Mouse (Mus musculus) liver, embryonic 12.5 days (tissue): Measurements from ENCODE around the gene Cdx2. TPM values are rescaled to one million over a fixed set of nuclear protein-coding genes. Genes with fewer than 3 reads are reported as not detected.
A peak's percentile ranks its signal among the peaks of the same experiment; 100 is the strongest.

Experiments
- ATAC-seq: fragments of 200-750 bp; cut with Nextera tagmentation; 2 replicates; pipeline ENCODE4 v1.8.0; 2017; ENCODE audit warnings: moderate number of reproducible peaks, mild to moderate bottlenecking, moderate library complexity
- H3K27ac ChIP-seq: fragments of 300-500 bp; sonication (generic); 2 replicates; pipeline ENCODE4 v1.5.1; 2016; ENCODE audit warnings: mild to moderate bottlenecking
- H3K27me3 ChIP-seq: fragments of 300-500 bp; sonication (generic); replicated peaks from 2 replicates; pipeline ENCODE4 v1.6.1; 2016; ENCODE audit warnings: mild to moderate bottlenecking, moderate library complexity
- H3K36me3 ChIP-seq: fragments of 300-500 bp; sonication (generic); 2 replicates; pipeline ENCODE4 v1.6.1; 2016; ENCODE audit warnings: mild to moderate bottlenecking, moderate library complexity
- H3K4me1 ChIP-seq: fragments of 300-500 bp; sonication (generic); 2 replicates; pipeline ENCODE4 v1.6.1; 2016
- H3K4me2 ChIP-seq: fragments of 300-500 bp; sonication (generic); 2 replicates; pipeline ENCODE4 v1.6.1; 2016; ENCODE audit warnings: mild to moderate bottlenecking, moderate library complexity
- H3K4me3 ChIP-seq: fragments of 300-500 bp; sonication (generic); 2 replicates; pipeline ENCODE4 v1.5.1; 2016; ENCODE audit warnings: mild to moderate bottlenecking, moderate library complexity
- H3K9ac ChIP-seq: fragments of 300-500 bp; sonication (generic); 2 replicates; pipeline ENCODE4 v1.6.1; 2016; ENCODE audit warnings: mild to moderate bottlenecking, moderate library complexity
- H3K9me3 ChIP-seq: fragments of 300-500 bp; sonication (generic); replicated peaks from 2 replicates; pipeline ENCODE4 v1.6.1; 2016; ENCODE audit warnings: mild to moderate bottlenecking, moderate library complexity
- WGBS: fragments of 180-500 bp; shearing (Covaris S2); methylation state at CpG from one replicate; pipeline ENCODE4 v1.1.7; 2016; ENCODE audit not compliant: insufficient replicate concordance; 5-methylcytosine and 5-hydroxymethylcytosine counted together
- polyA plus RNA-seq: library from polyadenylated mRNA; unstranded; fragments of >200 nt; fragmentation: Nextera tagmentation; extraction: Ambion mirVana; gene quantifications from 2 replicates; pipeline ENCODE4 v1.2.1, GENCODE M21; 2016

Cdx2 gene
- polyA plus RNA-seq, 1 experiment from 2014 or later: not detected

DNA sequence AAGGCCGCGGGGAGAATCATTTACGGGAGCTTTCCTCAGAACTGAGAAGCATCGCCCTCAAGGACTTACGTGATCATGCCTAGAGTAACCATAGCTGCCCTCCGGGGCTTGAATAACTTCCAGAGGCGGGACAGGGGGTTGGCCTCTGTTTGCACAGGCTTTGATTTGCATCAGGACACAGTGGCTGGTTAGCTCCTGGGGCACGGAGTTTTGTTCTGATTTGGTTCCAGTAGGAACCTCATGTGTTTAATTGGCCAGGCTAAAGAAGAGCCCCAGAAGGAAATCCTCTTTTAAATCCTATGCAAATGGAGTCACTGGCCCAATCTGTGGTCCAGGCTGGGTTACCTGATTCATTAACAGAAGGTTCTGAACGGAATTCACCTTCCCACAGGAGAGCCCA, 31.9 kb upstream of the Cdx2 start:
- Histone ChIP-seq H3K27me3 (0 out of 2 replicates have a peak, but pooled peaks cover 3% of the 10 kb centered on the region), H3K4me1 (no peaks in the 10 kb centered on the region), H3K4me3 (no peak overlapping the region), H3K27ac (no peak overlapping the region), H3K9ac (no peak overlapping the region), H3K36me3 (no peaks in the 10 kb centered on the region), H3K9me3 (no peaks in the 10 kb centered on the region), H3K4me2 (no peak overlapping the region)
- ATAC-seq: no peak
- 68% methylated on average over 9 of the region's 9 CpGs for WGBS

DNA sequence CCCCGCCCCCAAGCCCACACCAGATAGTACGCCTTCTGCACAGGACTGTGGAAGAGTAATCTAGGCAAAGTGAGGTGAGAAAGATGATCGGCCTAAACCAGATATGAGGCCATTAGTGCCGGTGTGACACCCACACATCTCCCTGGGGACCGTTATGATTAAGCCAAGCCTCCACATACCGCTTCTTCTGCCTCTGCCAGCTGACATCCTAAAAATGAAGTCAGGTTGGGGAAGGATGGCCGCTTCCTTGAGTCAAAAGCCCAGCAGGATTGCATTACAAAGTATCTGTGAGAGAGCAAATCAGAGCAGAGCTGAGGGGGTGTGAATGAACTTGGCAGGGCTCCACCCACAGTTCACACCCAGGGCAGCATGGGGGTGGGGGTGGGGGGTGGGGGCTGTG, 25.6 kb upstream of the Cdx2 start:
- WGBS: 26% methylated on average over 7 of the region's 7 CpGs
- H3K36me3 ChIP-seq: no peaks in the 10 kb centered on the region
- H3K4me1 ChIP-seq: no peaks in the 10 kb centered on the region
- H3K27ac ChIP-seq: no peak overlapping the region
- H3K9me3 ChIP-seq: no peaks in the 10 kb centered on the region
- no peak for ATAC-seq
- peaks cover 4% of the 10 kb centered on the region for H3K27me3 ChIP-seq
- no peak overlapping the region for H3K4me3 ChIP-seq
- no peak overlapping the region for H3K4me2 ChIP-seq
- H3K9ac ChIP-seq: no peak overlapping the region

DNA sequence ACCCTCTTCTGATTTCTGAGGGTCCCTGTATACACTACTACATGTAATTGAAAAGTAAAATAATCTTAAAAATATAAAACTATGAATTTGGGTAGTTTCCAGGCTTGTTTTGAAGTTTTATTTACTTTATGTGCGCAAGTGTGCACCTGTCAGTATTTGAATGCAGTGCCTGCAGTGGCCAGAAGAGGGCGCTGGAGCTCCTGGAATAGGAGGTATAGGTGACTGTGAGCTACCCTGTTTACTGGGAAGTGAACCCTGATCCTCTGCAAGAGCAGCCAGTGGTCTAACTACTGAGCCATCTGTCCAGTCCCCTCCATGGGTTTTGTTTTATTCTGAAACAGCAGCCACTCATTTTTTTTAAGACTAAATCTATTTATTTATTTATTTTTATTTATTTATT, 24.5 kb upstream of the Cdx2 start:
- no peak for ATAC-seq

DNA sequence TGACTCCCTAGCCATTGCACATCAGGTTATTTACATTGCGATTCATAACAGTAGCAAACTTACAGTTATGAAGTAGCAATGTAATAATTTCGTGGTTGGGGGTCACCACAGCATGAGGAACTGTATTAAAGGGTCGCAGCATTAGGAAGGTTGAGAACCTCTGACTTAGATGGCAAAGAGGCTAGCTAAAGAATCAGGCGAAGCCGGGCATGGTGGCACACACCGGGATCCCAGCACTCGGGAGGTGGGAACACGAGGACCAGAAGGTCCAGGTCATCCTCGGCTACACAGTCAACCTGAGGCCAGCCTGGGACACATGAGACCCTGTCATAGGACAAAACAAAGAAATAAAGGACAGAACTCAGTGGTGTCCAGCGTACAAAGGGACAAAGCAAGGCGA, 22.9 kb upstream of the Cdx2 start:
- ATAC-seq: no peak
- WGBS: 67% methylated on average over 11 of the region's 11 CpGs
- H3K36me3 ChIP-seq: no peaks in the 10 kb centered on the region

More for the DNA sequence above, 24.5 kb upstream of the Cdx2 start:
- no peaks in the 10 kb centered on the region for H3K36me3 ChIP-seq
- H3K9me3 ChIP-seq: no peaks in the 10 kb centered on the region
- no peak overlapping the region for H3K4me2 ChIP-seq
- H3K9ac ChIP-seq: no peak overlapping the region
- 40% methylated on average over 2 of the region's 2 CpGs for WGBS
- H3K4me3 ChIP-seq: no peak overlapping the region
- H3K4me1 ChIP-seq: no peaks in the 10 kb centered on the region
- H3K27ac ChIP-seq: no peak overlapping the region
- H3K27me3 ChIP-seq: peaks cover 4% of the 10 kb centered on the region

DNA sequence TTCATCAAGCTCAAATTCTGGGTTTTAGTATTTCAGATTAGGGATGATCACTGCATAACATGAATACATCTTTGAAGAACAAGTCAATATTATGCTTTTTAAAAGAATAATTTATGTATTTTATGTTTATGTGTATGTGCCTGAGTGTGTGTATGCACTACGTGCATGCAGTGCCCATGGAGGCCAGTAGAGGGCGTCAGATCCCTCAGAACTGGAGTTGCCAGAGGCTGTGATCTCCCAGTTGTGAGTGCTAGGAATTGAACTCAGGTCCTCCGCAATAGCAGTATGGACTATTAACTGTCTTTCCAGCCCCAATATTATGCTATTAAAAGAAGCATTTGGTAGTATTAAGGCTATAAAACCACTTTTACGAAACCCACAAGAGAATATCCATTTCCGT, 20.6 kb upstream of the Cdx2 start:
- Histone ChIP-seq H3K27ac (no peak overlapping the region), H3K4me1 (peaks cover 5% of the 10 kb centered on the region; the same call in 1 of the 2 replicates), H3K4me2 (no peak overlapping the region), H3K27me3 (peaks cover 21% of the 10 kb centered on the region), H3K4me3 (no peak overlapping the region), H3K9ac (no peak overlapping the region), H3K36me3 (no peaks in the 10 kb centered on the region), H3K9me3 (no peaks in the 10 kb centered on the region)
- no peak for ATAC-seq
- 64% methylated on average over 5 of the region's 5 CpGs for WGBS

More for the DNA sequence above, 22.9 kb upstream of the Cdx2 start:
- Histone ChIP-seq H3K27ac (no peak overlapping the region), H3K27me3 (peaks cover 12% of the 10 kb centered on the region), H3K4me2 (no peak overlapping the region), H3K4me3 (no peak overlapping the region), H3K9me3 (no peaks in the 10 kb centered on the region), H3K4me1 (no peaks in the 10 kb centered on the region), H3K9ac (no peak overlapping the region)

DNA sequence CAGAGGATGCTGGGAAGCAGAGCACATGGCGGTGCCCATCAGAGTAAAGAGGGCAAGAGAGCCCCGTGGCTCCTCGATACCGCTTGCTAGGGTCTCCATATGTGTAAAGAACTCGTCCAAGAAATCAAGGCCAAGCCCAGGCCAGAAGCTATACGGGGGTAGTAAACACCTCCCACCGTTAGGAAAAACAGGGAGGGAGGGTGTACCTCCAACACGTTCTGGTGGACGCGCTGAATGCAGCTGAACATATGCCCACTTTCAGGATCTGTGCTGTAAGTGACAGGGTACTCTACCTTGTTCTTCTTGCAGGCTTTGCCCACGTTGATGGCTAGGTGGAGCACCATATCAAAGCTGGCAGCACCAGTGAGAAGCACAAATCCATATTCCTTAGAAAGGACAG, 18.9 kb upstream of the Cdx2 start:
- H3K36me3 ChIP-seq: no peaks in the 10 kb centered on the region
- no peak overlapping the region for H3K9ac ChIP-seq
- H3K4me2 ChIP-seq: no peak overlapping the region
- peaks cover 38% of the 10 kb centered on the region for H3K27me3 ChIP-seq
- no peak overlapping the region for H3K27ac ChIP-seq
- peaks cover 5% of the 10 kb centered on the region; the same call in 1 of the 2 replicates for H3K4me1 ChIP-seq
- no peak for ATAC-seq
- H3K4me3 ChIP-seq: no peak overlapping the region
- 61% methylated on average over 11 of the region's 11 CpGs for WGBS
- H3K9me3 ChIP-seq: no peaks in the 10 kb centered on the region

DNA sequence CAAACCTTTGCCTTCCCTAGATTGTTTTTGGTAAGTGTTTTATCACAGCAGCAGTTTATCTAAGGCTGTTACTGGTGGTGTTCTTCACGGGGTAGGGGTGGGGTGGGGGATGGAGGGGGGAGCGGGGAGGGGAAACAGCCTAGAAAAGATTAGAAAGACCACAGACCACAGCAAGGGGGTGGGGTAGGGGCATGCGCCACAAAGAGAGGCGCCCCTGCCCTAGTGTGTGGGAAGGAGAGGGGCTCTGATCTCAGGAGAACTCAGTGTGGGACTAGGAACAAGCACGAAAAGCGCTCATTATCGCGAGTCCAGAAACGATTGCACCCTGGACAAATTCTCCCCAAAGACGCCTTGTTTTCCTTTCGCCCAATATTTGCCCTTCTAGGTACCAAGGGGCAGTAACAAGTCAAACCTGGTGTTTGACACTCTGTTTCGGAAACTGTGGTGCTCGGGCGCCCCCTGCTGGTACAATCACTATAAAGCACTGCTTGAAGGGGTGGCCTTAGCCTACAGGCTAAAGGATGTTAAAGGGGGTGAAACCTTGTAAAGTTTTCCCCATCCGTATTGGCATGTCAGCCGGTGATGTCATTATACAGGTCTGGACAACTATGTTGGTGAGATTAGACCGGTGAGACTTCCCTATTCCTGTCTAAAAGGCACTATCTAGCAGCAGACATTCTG, 16.3 kb upstream of the Cdx2 start:
- Histone ChIP-seq H3K4me1 (peaks cover 5% of the 10 kb centered on the region; the same call in 1 of the 2 replicates), H3K4me2 (peak overlapping the region; percentile 35; the same call in 1 of the 2 replicates), H3K9me3 (no peaks in the 10 kb centered on the region), H3K9ac (no peak overlapping the region), H3K27ac (no peak overlapping the region), H3K36me3 (no peaks in the 10 kb centered on the region), H3K4me3 (no peak overlapping the region), H3K27me3 (peaks cover 58% of the 10 kb centered on the region)
- peak; percentile 50; the same call in 1 of the 2 replicates for ATAC-seq
- 5% methylated on average over 17 of the region's 17 CpGs for WGBS

DNA sequence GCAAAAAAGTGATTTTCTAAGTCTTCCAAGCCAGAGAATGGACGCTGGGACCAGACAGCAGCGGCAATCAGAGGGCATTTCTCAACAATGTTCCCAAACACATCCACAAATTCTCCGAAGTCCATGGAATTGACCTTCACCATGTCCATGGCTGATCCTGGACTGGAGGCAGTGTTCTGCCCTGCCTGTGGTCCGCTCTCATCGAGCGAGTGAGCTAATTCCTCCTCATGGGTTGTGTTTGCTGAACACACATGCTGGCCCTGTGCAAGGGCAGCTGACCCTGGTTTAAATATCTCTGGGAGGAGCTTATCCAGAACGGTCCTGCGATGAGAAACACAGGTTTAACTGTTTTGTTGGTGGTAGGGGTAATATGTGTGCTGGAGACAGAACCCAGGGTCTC, 15.1 kb upstream of the Cdx2 start, which contains the start of gene Urad:
TSS of gene Urad (minus strand) at position 258 of the 400 bp plus-strand sequence.
- Histone ChIP-seq H3K9ac (no peak within 1 kb of the TSS), H3K27ac (no peak within 1 kb of the TSS), H3K9me3 (no peaks in the 10 kb centered on the region), H3K27me3 (peaks cover 70% of the 10 kb centered on the region), H3K36me3 (no peaks in the 10 kb centered on the region), H3K4me2 (peak within 1 kb of the TSS; percentile 35; the same call in 1 of the 2 replicates), H3K4me3 (no peak within 1 kb of the TSS), H3K4me1 (peaks cover 5% of the 10 kb centered on the region; the same call in 1 of the 2 replicates)
- 48% methylated on average over 8 of the region's 8 CpGs for WGBS
- no peak; the same call in 1 of the 2 replicates for ATAC-seq

DNA sequence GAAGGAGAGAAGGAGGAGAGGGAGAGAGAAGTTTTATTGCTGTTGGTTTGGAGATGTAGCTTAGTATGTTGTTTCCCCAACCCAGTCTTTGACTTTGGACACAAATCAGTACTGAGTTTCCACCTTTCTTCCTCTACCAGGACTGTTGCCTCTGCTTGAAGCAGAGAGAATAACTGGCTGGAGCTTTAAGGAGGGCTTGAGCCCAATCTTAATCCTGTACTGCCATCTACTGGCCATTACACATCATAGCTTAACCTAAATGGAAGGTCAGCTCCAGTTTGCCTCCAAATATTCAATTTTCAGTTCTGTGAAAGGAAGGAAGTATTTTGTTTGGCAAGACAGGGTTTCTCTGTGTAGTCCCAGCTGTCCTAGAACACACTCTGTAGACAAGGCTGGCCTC, 12.6 kb upstream of the Cdx2 start:
- ATAC-seq: no peak
- no peak overlapping the region for H3K4me2 ChIP-seq
- peaks cover 87% of the 10 kb centered on the region for H3K27me3 ChIP-seq
- H3K9me3 ChIP-seq: no peaks in the 10 kb centered on the region
- H3K4me3 ChIP-seq: no peak overlapping the region
- H3K36me3 ChIP-seq: no peaks in the 10 kb centered on the region
- no peak overlapping the region for H3K27ac ChIP-seq
- peaks cover 5% of the 10 kb centered on the region for H3K4me1 ChIP-seq
- H3K9ac ChIP-seq: no peak overlapping the region

DNA sequence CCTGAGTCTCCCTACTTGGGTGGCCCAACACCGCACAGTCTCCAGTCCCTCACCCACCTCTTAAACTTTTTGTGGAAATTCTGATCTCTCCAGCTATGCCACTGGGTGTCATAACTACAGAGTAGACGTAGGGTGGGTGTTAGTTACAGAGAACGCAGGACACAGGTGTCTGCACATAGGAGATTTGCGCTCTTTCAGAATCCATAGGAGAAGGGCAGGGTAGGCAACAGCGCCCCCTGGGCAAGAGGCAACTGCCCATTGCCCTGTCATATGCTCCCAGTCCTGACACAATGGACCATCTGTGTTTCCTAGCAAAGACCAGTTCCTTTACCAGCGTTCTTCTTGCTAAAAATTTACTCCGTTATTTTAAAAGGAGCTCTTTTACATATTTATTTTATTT, 10.9 kb upstream of the Cdx2 start:
- Histone ChIP-seq H3K9ac (no peak overlapping the region), H3K27ac (no peak overlapping the region), H3K36me3 (no peaks in the 10 kb centered on the region), H3K4me2 (no peak overlapping the region), H3K27me3 (peaks cover 98% of the 10 kb centered on the region), H3K9me3 (no peaks in the 10 kb centered on the region), H3K4me1 (no peaks in the 10 kb centered on the region; the same call in 1 of the 2 replicates), H3K4me3 (no peak overlapping the region)
- ATAC-seq: no peak
- 23% methylated on average over 7 of the region's 7 CpGs for WGBS

DNA sequence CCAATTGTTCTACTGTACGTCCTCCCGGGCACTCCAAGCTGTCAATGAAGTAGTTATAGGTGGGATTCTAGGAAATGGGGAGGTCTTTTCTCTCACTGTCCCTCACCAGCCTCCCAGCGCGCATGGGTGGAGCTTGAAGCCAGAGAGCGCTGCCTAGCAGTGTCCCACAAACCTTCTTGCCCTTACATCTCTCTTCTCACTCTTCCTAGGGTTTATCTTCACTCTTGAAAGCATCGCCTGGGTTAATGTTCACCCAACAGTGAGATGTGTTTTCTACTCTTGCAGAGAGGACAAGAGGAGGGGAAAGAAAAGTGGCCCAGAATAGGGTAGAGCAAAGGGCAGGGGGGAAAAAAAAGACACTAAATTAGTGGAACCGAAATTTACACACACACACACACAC, 10.3 kb upstream of the Cdx2 start:
- H3K4me3 ChIP-seq: no peak overlapping the region
- no peak for ATAC-seq
- no peak overlapping the region for H3K27ac ChIP-seq
- no peaks in the 10 kb centered on the region for H3K9me3 ChIP-seq
- H3K9ac ChIP-seq: no peak overlapping the region
- no peaks in the 10 kb centered on the region for H3K36me3 ChIP-seq
- H3K4me1 ChIP-seq: no peaks in the 10 kb centered on the region; the same call in 1 of the 2 replicates
- 6% methylated on average over 6 of the region's 7 CpGs for WGBS
- peaks cover 98% of the 10 kb centered on the region for H3K27me3 ChIP-seq
- H3K4me2 ChIP-seq: no peak overlapping the region

DNA sequence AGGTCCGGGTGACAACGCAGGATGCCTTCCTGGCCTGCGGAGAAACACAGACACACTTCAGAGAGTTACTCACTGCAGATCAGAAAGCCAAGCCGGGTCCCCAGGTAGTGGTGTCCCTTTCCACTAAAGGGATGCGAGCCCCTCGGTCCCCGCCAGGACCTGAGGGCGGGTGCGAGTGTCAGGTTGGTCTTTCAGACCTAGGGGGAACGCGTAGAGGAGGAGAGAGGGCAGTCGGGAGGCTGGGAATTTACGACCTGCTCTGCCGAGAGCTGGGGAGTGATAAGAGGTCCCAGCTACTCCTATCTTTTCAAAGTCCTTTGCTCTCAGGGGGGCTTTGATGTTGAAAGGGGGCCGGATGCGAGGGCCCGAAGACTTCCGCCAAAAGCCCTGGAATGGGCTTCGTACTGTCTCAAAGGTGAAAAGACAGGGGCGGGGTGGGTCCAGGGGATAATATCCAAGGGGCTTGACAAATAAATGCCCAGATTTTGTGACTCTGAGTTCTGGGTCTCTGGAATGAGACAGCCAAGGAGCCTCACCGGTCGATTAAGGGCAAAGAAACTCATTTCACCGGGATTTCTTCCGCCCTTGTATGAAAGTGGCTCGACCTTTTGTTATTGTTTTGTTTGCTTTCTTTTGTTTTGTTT, 8.5 kb upstream of the Cdx2 start:
- H3K4me3 ChIP-seq: no peak overlapping the region
- H3K27me3 ChIP-seq: peaks cover 98% of the 10 kb centered on the region
- H3K4me2 ChIP-seq: no peak overlapping the region
- no peak overlapping the region for H3K9ac ChIP-seq
- ATAC-seq: no peak
- H3K9me3 ChIP-seq: no peaks in the 10 kb centered on the region
- no peaks in the 10 kb centered on the region for H3K36me3 ChIP-seq
- no peak overlapping the region for H3K27ac ChIP-seq
- no peaks in the 10 kb centered on the region; the same call in 1 of the 2 replicates for H3K4me1 ChIP-seq
- 2% methylated on average over 25 of the region's 25 CpGs for WGBS
